Mouse (Mus musculus) neural tube, embryonic 15.5 days (tissue): ENCODE data around the gene Abcc9. TPM values are rescaled to one million over a fixed set of nuclear protein-coding genes. Genes with fewer than 3 reads are reported as not detected.
"Not testable (repeated sequence)": the region's sequence is repeated elsewhere in the genome, so short reads cannot be mapped to it uniquely, and the experiment has no call there.

ENCODE experiments used
- ATAC-seq: fragments of 200-750 bp; cut with Nextera tagmentation; 2 replicates; pipeline ENCODE4 v1.8.0; 2017; ENCODE audit warnings: mild to moderate bottlenecking, moderate TSS enrichment, moderate library complexity; ENCODE audit not compliant: low FRiP score
- H3K27ac ChIP-seq: fragments of 300-500 bp; sonication (generic); replicated peaks from 2 replicates; pipeline ENCODE4 v1.5.1; 2015; ENCODE audit warnings: mild to moderate bottlenecking, inconsistent platforms
- H3K27me3 ChIP-seq: fragments of 300-500 bp; sonication (generic); replicated peaks from 2 replicates; pipeline ENCODE4 v1.6.1; 2015; ENCODE audit warnings: inconsistent platforms
- H3K36me3 ChIP-seq: fragments of 300-500 bp; sonication (generic); 2 replicates; pipeline ENCODE4 v1.6.1; 2015; ENCODE audit warnings: inconsistent platforms
- H3K4me1 ChIP-seq: fragments of 300-500 bp; sonication (generic); 2 replicates; pipeline ENCODE4 v1.6.1; 2015; ENCODE audit warnings: inconsistent platforms
- H3K4me2 ChIP-seq: fragments of 300-500 bp; sonication (generic); 2 replicates; pipeline ENCODE4 v1.6.1; 2015; ENCODE audit warnings: inconsistent platforms, mild to moderate bottlenecking, moderate library complexity
- H3K4me3 ChIP-seq: fragments of 300-500 bp; sonication (generic); replicated peaks from 2 replicates; pipeline ENCODE4 v1.5.1; 2015; ENCODE audit warnings: mild to moderate bottlenecking, inconsistent platforms
- H3K9ac ChIP-seq: fragments of 300-500 bp; sonication (generic); replicated peaks from 2 replicates; pipeline ENCODE4 v1.6.1; 2015; ENCODE audit warnings: mild to moderate bottlenecking, inconsistent platforms
- H3K9me3 ChIP-seq: fragments of 300-500 bp; sonication (generic); replicated peaks from 2 replicates; pipeline ENCODE4 v1.6.1; 2016; ENCODE audit warnings: inconsistent platforms
- WGBS: fragments of 180-500 bp; shearing (Covaris S2); methylation state at CpG from one replicate; pipeline ENCODE4 v1.1.7; 2015; ENCODE audit warnings: mixed read lengths; 5-methylcytosine and 5-hydroxymethylcytosine counted together
- polyA plus RNA-seq: library from polyadenylated mRNA; unstranded; fragments of >200 nt; fragmentation: Nextera tagmentation; extraction: Ambion mirVana; gene quantifications from 2 replicates; pipeline ENCODE4 v1.2.1, GENCODE M21; 2015

Abcc9 gene
- polyA plus RNA-seq, 1 experiment from 2014 or later, result 2.9 TPM

GRCm38 (mm10) chr6:142701161-142701560 is 954 bp downstream of the Abcc9 start:
- no peaks in the 10 kb centered on the region for H3K9me3 ChIP-seq
- H3K27me3 ChIP-seq, result 0 out of 2 replicates have a peak, but pooled peaks cover 8% of the 10 kb centered on the region
- no peaks in the 10 kb centered on the region for H3K36me3 ChIP-seq
- no peak for ATAC-seq
- peak overlapping the region; percentile 88; the same call in 1 of the 2 replicates for H3K4me2 ChIP-seq
- H3K9ac ChIP-seq, result no peak overlapping the region
- H3K4me1 ChIP-seq, result peaks cover 10% of the 10 kb centered on the region
- no peak overlapping the region for H3K27ac ChIP-seq
- H3K4me3 ChIP-seq, result no peak overlapping the region
- 76% methylated on average over 13 of the region's 13 CpGs for WGBS

DNA sequence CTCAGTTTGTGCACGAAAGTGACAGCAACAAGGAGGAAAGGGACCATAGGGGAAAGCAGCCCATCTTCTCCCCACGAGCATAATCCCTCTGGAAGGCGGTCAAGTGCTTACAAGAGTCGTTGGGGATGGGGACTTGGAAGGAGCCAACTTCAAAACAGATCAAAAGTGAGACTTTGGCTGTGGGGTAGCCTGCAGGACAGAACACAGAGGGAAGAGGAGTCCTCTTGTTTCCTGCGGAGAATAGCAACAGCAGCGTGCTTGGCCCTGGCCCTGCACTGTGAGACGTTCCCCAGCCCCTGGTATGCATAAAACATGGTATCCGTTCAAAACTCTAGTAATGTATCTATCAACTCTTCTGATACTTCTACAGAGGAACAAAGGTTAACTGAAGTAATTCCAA is 1.4 kb downstream of the Abcc9 start:
- H3K36me3 ChIP-seq, result no peaks in the 10 kb centered on the region
- H3K4me1 ChIP-seq, result peaks cover 10% of the 10 kb centered on the region
- H3K27me3 ChIP-seq, result 0 out of 2 replicates have a peak, but pooled peaks cover 8% of the 10 kb centered on the region
- H3K27ac ChIP-seq, result no peak overlapping the region
- 85% methylated on average over 8 of the region's 8 CpGs for WGBS
- ATAC-seq, result no peak
- H3K4me2 ChIP-seq, result no peak overlapping the region
- H3K9ac ChIP-seq, result no peak overlapping the region
- no peak overlapping the region for H3K4me3 ChIP-seq
- no peaks in the 10 kb centered on the region for H3K9me3 ChIP-seq

DNA sequence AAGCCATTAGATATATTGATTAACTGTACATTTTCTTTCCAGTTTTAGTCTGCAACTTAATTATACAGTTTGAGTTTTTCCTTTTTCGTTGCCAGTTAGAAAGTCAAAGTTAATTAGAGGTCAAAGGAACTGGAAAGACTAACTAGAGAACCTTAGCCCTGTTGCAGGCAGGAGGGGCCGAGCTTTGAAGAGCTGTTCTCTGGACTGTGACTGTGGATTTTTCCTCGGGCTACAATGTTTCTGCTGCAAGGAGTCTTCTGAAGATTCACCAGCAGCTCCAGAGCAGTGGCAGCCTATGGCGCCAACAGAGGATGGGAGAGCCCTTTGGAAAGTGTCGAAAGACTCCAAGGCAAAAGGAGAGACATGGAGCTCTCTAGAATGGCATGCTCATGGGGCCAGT is 10.0 kb downstream of the Abcc9 start:
- H3K4me2 ChIP-seq, result no peak overlapping the region
- H3K9ac ChIP-seq, result no peak overlapping the region
- H3K9me3 ChIP-seq, result no peaks in the 10 kb centered on the region
- H3K27ac ChIP-seq, result no peak overlapping the region
- ATAC-seq, result no peak
- 84% methylated on average over 5 of the region's 5 CpGs for WGBS
- no peaks in the 10 kb centered on the region for H3K27me3 ChIP-seq
- H3K36me3 ChIP-seq, result no peaks in the 10 kb centered on the region
- no peak overlapping the region for H3K4me3 ChIP-seq
- no peaks in the 10 kb centered on the region for H3K4me1 ChIP-seq

GRCm38 (mm10) chr6:142689673-142690072 is 12.4 kb downstream of the Abcc9 start:
- no peak overlapping the region for H3K27ac ChIP-seq
- ATAC-seq, result no peak
- 95% methylated on average over 11 of the region's 11 CpGs for WGBS

DNA sequence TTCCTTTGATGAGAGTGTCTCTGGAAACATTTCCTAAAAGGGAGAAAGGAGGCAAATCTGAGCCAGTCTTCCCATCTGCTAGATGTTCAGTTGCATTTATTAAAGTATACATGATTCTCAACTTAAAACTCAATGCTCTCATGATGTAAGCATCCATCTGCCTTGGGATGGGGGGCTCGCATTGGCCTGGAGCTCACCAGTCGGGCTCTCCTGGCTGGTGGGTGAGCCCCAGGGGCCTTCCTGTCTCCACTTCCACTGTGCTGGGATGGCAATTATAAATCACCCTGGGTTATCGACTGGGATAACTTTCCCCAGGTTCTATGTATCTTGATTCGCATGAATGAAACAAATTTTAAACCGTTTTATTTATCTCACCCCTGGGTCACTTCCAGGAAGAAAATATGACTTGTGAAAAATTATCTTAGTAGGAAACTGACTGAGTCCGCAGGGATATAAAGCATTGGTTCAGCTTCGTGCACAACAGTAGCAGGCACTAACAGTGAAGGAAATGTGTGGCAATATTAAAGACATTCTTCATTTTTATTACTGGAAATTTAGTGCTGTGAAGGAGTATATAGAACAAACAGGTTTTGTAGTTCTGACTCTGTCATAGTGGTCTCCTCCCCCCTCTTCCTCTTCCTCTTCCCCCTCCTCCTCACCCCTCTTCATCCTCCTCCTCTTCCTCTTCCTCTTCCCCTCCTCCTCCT is 19.0 kb downstream of the Abcc9 start:
- Histone ChIP-seq H3K4me3 (no peak overlapping the region), H3K9me3 (no peaks in the 10 kb centered on the region), H3K9ac (no peak overlapping the region), H3K4me1 (peaks cover 5% of the 10 kb centered on the region), H3K36me3 (no peaks in the 10 kb centered on the region), H3K27me3 (no peaks in the 10 kb centered on the region), H3K4me2 (no peak overlapping the region), H3K27ac (peak overlapping the region; percentile 54)
- 53% methylated on average over 7 of the region's 7 CpGs for WGBS
- ATAC-seq, result peak; percentile 86

More at GRCm38 (mm10) chr6:142689673-142690072, 12.4 kb downstream of the Abcc9 start:
- no peaks in the 10 kb centered on the region for H3K9me3 ChIP-seq
- H3K4me1 ChIP-seq, result no peaks in the 10 kb centered on the region
- H3K4me3 ChIP-seq, result no peak overlapping the region
- no peaks in the 10 kb centered on the region for H3K36me3 ChIP-seq
- no peaks in the 10 kb centered on the region for H3K27me3 ChIP-seq
- H3K4me2 ChIP-seq, result no peak overlapping the region
- H3K9ac ChIP-seq, result no peak overlapping the region

- H3K9me3 ChIP-seq, result no peaks in the 10 kb centered on the region
- H3K9ac ChIP-seq, result no peak overlapping the region
- H3K4me3 ChIP-seq, result no peak overlapping the region
- no peaks in the 10 kb centered on the region for H3K36me3 ChIP-seq
- no peak for ATAC-seq
- H3K4me2 ChIP-seq, result no peak overlapping the region
- no peaks in the 10 kb centered on the region for H3K4me1 ChIP-seq
- WGBS, result 95% methylated on average over 2 of the region's 2 CpGs
- H3K27ac ChIP-seq, result no peak overlapping the region
- no peaks in the 10 kb centered on the region for H3K27me3 ChIP-seq
Measured at GRCm38 (mm10) chr6:142670021-142670420, 32.1 kb downstream of the Abcc9 start.

- ATAC-seq, result no peak
- Histone ChIP-seq H3K36me3 (no peaks in the 10 kb centered on the region), H3K4me1 (no peaks in the 10 kb centered on the region), H3K9me3 (no peaks in the 10 kb centered on the region), H3K4me2 (no peak overlapping the region), H3K27ac (no peak overlapping the region), H3K9ac (no peak overlapping the region), H3K27me3 (no peaks in the 10 kb centered on the region), H3K4me3 (no peak overlapping the region)
- WGBS, result 97% methylated on average over 6 of the region's 6 CpGs
Measured at GRCm38 (mm10) chr6:142669343-142669742, 32.8 kb downstream of the Abcc9 start.

DNA sequence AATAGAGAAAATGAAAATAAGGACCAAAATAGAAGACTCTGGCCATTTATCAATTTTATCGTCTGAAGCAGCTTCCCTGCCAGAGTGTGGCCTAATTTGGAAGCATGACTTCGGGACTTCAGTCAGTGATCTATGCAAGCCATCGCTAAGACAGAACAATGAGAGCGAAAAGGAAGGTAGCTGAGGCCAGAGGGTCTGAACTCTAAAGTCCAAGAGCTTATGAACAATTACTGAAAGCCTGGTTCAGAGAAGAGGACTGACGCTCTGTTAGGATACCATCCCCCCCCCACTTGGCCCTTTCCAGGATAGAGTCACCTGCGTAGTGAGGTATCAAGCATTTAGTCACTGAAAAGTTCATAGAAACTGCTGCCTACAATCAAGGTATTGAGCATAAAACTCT is 33.3 kb downstream of the Abcc9 start:
- Histone ChIP-seq H3K27ac (no peak overlapping the region), H3K27me3 (no peaks in the 10 kb centered on the region), H3K9me3 (no peaks in the 10 kb centered on the region), H3K36me3 (no peaks in the 10 kb centered on the region), H3K9ac (no peak overlapping the region), H3K4me3 (no peak overlapping the region), H3K4me2 (no peak overlapping the region), H3K4me1 (no peaks in the 10 kb centered on the region)
- ATAC-seq, result no peak
- 81% methylated on average over 6 of the region's 6 CpGs for WGBS

- no peak overlapping the region for H3K9ac ChIP-seq
- H3K4me3 ChIP-seq, result no peak overlapping the region
- H3K4me2 ChIP-seq, result no peak overlapping the region
- no peak overlapping the region for H3K27ac ChIP-seq
- no peaks in the 10 kb centered on the region for H3K36me3 ChIP-seq
- WGBS, result 38% methylated on average over 1 of the region's 1 CpGs
- ATAC-seq, result no peak
- H3K4me1 ChIP-seq, result no peaks in the 10 kb centered on the region
- no peaks in the 10 kb centered on the region for H3K9me3 ChIP-seq
- H3K27me3 ChIP-seq, result no peaks in the 10 kb centered on the region
Measured at GRCm38 (mm10) chr6:142668419-142668766, 33.7 kb downstream of the Abcc9 start.

DNA sequence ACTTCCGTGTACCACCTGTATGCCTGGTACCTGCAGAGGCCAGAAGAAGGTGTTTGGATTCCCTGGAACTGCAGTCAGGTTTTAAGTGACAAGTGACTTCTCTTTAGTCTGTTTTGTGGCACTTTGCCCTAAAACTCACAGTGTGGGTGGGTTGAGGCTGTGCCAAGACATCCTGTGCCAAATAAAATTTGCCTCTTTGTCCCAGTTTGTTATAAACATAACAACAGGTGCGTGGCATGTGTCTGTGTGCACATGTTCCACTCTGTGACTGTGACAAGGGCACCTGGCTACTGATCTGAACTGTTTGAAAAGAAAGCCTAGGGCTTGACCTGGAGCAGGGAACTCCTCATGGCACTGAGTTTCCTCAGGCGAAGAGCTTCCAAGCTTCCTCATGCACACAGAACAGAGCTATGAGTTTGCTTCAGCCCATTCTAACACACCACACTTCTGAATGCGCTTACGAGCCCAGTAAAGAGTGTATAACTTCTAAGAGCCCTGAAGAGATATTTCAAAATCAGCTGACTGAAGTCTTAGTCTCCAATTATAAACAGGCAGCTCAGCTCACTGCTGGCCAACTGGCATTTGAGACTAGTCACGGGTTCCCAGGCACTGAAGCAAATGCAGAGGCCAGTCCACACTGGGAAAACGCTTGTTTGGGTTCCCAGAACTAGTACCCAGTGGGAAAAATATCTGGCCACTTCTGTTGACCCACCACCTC is 34.3 kb downstream of the Abcc9 start:
- ATAC-seq, result no peak
- H3K9me3 ChIP-seq, result no peaks in the 10 kb centered on the region
- H3K4me2 ChIP-seq, result no peak overlapping the region
- H3K4me1 ChIP-seq, result no peaks in the 10 kb centered on the region
- no peaks in the 10 kb centered on the region for H3K27me3 ChIP-seq
- H3K4me3 ChIP-seq, result no peak overlapping the region
- H3K27ac ChIP-seq, result no peak overlapping the region
- no peak overlapping the region for H3K9ac ChIP-seq
- WGBS, result 84% methylated on average over 7 of the region's 7 CpGs
- no peaks in the 10 kb centered on the region for H3K36me3 ChIP-seq

GRCm38 (mm10) chr6:142662056-142662455 is 40.1 kb downstream of the Abcc9 start:
- H3K27me3 ChIP-seq, H3K4me2 ChIP-seq, H3K27ac ChIP-seq, H3K36me3 ChIP-seq, H3K9me3 ChIP-seq, H3K9ac ChIP-seq, ATAC-seq, H3K4me3 ChIP-seq, H3K4me1 ChIP-seq: not testable (repeated sequence)
- WGBS, result 96% methylated on average over 3 of the region's 3 CpGs

- Histone ChIP-seq H3K27me3 (no peaks in the 10 kb centered on the region), H3K9ac (no peak overlapping the region), H3K9me3 (no peaks in the 10 kb centered on the region), H3K27ac (no peak overlapping the region), H3K4me2 (no peak overlapping the region), H3K4me1 (no peaks in the 10 kb centered on the region), H3K4me3 (no peak overlapping the region), H3K36me3 (no peaks in the 10 kb centered on the region)
- no peak for ATAC-seq
- WGBS, result 62% methylated on average over 5 of the region's 5 CpGs
Measured at GRCm38 (mm10) chr6:142659038-142659437, 43.1 kb downstream of the Abcc9 start.
